Mouse (Mus musculus): ENCODE data around the gene Enpp3. TPM values are rescaled to one million over a fixed set of nuclear protein-coding genes. Genes with fewer than 3 reads are reported as not detected.

Enpp3 gene
- total RNA-seq, 1 experiment from 2014 or later, result 3.1 TPM

DNA sequence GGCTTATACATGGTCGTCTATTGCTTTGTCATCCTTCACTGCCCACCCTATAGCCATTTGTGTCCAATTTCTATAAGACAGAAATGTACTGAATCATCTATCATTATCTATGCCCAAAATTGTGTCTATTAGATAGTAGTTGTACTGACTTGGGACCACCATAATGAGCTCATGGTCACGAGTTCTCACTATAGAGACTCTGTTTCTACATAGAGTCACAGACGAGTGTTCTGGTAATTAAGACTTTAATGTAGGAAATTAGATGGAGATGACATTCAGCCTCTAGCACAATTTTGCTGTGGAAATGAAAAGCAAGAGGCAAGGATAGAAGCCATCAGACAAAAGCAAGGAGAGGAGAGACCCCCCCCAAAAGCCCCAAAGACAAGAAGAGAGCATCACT is 78.0 kb downstream of the Enpp3 start:
- DNase-seq, result no peak

- no peak for DNase-seq
These were observed 79.4 kb downstream of the Enpp3 start for GRCm38 (mm10) chr10:24763257-24763656.

GRCm38 (mm10) chr10:24758326-24758915 is 84.2 kb downstream of the Enpp3 start:
- no peak for DNase-seq

GRCm38 (mm10) chr10:24754874-24755540 is 87.6 kb downstream of the Enpp3 start:
- DNase-seq, result no peak

GRCm38 (mm10) chr10:24754251-24754835 is 88.3 kb downstream of the Enpp3 start:
- DNase-seq, result no peak

DNA sequence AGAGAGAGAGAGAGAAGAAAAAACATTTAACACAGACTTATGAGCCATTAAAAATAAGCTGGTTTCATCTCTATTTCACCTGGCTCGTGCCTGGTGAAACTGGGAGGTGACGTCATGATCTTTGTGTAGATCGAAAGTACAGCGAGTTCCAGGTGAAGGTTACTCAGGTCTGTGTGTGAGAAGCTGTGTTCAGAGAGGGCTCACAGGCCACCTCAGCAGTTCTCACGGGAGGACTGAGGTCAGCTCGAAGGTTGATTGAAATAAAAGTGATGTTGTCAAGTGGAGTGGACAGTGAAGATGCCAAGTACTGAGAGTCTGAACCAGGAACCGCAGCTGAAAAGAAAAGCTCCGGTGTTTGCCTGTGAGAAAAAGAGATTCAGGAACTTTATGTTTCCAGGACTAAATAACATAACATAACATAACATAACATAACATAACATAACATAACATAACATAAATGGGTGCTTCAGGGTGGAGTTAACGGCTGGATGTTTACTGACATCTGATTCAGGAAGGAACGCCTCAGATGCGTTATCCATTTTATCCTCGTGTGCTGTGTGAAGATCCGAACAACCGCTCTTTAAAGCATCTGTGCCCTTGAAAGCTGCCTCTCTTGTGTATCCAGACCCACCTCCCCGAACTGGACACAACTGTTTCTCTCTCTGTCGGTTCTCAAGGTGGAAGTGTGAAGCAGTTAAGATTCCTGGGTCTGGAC is 88.9 kb downstream of the Enpp3 start:
- DNase-seq, result no peak

DNA sequence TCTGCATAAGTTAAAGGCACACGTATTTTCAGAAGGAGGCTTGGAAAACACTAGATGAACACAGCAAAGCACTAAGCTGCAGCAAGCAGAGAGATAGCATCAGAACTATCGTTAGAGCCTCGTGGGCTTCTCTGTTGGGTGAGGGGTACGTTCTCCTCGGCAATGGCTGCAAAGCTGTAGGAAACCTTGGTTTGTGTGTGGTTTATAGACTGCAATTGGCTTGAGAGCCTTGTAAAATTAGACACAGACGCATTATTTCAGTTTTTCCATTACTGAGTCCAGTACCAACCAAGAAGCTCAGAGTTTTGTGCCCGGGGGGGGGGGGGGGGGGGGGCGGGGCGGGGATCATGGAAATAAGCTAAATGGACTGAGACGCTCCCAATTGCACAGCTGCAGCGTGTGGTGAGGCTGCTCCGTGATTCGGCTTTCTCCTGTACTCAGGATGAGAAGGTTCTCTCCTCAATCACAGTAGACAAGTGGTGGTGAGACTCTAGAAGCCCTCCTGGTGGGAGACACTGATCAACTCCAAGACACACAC is 99.6 kb downstream of the Enpp3 start:
- no peak for DNase-seq

GRCm38 (mm10) chr10:24741229-24742198 is 101.1 kb downstream of the Enpp3 start:
- DNase-seq, result no peak

- DNase-seq, result no peak
These were observed 103.5 kb downstream of the Enpp3 start for GRCm38 (mm10) chr10:24739171-24739570.

DNA sequence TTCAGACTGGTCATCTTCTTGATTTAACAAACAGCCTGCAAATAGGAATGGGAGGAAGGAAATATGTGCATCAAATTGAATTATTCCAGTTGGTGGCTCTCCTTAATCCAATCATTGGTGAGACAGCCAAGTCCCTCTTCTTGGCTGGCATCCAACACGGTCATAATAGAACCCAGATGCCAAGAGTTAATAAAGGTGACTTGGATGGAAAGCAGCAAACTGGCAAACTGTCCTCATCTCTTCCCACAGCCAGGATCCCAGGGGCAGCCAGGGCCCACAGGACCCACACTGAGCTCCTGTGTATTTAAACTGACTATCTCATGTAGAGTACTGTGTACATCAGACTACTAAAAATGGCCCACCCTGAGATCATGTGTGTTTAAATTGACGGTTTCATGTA is 104.2 kb downstream of the Enpp3 start:
- DNase-seq, result peak; percentile 4

DNA sequence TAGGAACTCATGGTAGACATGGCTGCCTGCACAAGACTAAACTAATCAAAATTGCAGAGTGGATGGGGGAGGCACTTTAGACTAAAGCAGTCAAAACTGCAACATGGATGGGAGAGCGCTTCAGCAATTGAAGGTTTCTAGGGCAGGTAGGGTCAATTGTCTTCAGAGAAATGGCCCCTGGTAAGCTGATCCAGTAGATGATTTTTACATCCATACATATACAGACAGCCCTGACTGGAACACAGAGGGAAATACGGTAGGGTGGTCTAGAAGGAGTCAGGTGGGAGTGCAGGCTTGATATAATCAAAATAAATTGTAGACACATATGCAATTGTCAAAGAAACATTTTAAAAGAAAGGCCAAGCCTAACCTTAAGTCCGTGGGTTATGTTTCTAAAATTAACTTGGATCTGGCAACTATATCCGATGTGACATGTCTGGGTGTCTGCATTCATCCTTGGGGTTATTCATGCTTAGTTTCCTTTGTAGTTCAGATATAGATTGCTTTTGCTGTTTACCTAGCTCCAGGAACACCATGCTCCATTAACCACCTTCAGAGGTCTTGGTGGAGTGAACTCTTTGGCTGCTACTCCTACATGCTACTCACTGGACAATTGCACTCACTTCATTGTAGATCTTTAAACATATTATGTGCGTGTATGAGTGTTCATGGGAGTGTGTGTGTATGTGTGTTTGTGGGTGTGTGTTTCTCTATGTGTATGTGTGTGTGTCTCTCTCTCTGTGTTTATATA is 107.4 kb downstream of the Enpp3 start:
- DNase-seq, result no peak

DNA sequence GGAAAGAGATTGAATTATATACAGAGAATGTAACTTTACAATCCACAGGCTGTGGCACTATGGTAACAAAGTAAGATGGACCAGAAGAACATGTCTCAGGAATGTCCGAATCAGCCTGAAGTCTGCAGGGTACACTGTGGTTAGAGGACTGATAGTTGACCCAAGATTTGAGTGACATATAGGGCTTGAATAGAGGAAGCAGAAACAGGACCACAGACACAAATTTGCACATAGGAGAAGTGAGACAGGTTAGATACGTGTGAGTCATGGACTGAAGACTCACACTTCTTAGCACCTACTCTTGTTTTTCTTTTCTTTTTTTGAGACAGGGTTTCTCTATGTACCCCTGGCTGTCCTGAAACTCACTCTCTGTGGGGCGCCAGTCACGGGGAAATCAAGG is 115.1 kb downstream of the Enpp3 start:
- no peak for DNase-seq

DNA sequence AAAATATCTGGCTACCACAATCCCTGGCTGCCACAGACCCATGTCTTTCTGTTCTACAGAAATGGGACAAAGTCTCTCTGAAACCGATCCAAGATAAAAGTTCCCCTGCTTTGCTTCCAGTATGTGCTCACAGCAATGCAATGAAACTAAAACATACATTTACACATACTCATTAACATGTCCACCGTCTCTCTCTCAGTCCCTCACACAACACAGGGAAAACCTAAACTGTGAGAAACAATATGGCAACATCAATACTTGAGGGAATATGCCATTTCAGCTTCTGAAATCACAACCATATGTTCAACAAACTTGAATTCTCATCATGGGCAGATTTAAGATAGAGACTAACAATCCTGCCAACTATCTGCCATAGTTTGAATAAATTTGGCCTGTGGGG is 117.4 kb downstream of the Enpp3 start:
- no peak for DNase-seq

Other genes starting within 250 kb of the Enpp3 start
- 44.4 and 55.1 TPM in 2 replicates for gene Ccn2, start 247.4 kb downstream of the Enpp3 start, total RNA-seq (2021)
- 2.0 and 2.5 TPM in 2 replicates for gene Enpp1, start 130.7 kb downstream of the Enpp3 start, total RNA-seq (2021)
- 28.1 and 34.1 TPM in 2 replicates for gene Med23, start 27.2 kb upstream of the Enpp3 start, total RNA-seq (2021)
- gene Arg1, start 84.7 kb upstream of the Enpp3 start, total RNA-seq (2021), result 9.6 TPM in 1 of 2 replicates, not detected in the other

All from adrenal gland, postnatal 25 days (tissue).